Mouse (Mus musculus) lung, embryonic 14.5 days (tissue): Measurements from ENCODE around the gene D430019H16Rik. TPM values are rescaled to one million over a fixed set of nuclear protein-coding genes. Genes with fewer than 3 reads are reported as not detected.

Experiments used
- ATAC-seq: fragments of 200-750 bp; cut with Nextera tagmentation; 2 replicates; pipeline ENCODE4 v1.8.0; 2017; ENCODE audit warnings: mild to moderate bottlenecking, moderate TSS enrichment, moderate library complexity; ENCODE audit not compliant: insufficient read depth
- DNase-seq: peaks from one replicate; pipeline ENCODE4 v3.0.0-alpha.2; 2015
- H3K27ac ChIP-seq: fragments of 300-500 bp; sonication (generic); 2 replicates; pipeline ENCODE4 v1.5.1; 2014; ENCODE audit warnings: low read depth, mild to moderate bottlenecking, moderate library complexity
- H3K27me3 ChIP-seq: fragments of 300-500 bp; sonication (generic); 2 replicates; pipeline ENCODE4 v1.6.1; 2014; ENCODE audit warnings: low read length, control low read depth; ENCODE audit not compliant: insufficient read depth
- H3K36me3 ChIP-seq: fragments of 300-500 bp; sonication (generic); 2 replicates; pipeline ENCODE4 v1.6.1; 2014; ENCODE audit warnings: control low read depth; ENCODE audit not compliant: insufficient read depth
- H3K4me1 ChIP-seq: fragments of 300-500 bp; sonication (generic); 2 replicates; pipeline ENCODE4 v1.6.1; 2014; ENCODE audit warnings: antibody characterized with exemption, control low read depth; ENCODE audit not compliant: insufficient read depth
- H3K4me2 ChIP-seq: fragments of 300-500 bp; sonication (generic); 2 replicates; pipeline ENCODE4 v1.6.1; 2014; ENCODE audit warnings: mild to moderate bottlenecking
- H3K4me3 ChIP-seq: fragments of 300-500 bp; sonication (generic); 2 replicates; pipeline ENCODE4 v1.5.1; 2014; ENCODE audit warnings: low read depth, low read length
- H3K9ac ChIP-seq: fragments of 300-500 bp; sonication (generic); 2 replicates; pipeline ENCODE4 v1.6.1; 2014
- H3K9me3 ChIP-seq: fragments of 300-500 bp; sonication (generic); 2 replicates; pipeline ENCODE4 v1.6.1; 2016; ENCODE audit warnings: low read depth, low read length, control low read depth
- CTCF ChIP-seq: IDR thresholded peaks from 2 replicates; pipeline ENCODE4 v1.5.1; 2016; ENCODE audit warnings: antibody characterized with exemption, low read depth
- WGBS: fragments of 180-500 bp; shearing (Covaris S2); extraction: QIAGEN DNeasy Blood & Tissue Kit; methylation state at CpG from one replicate; pipeline ENCODE4 v1.1.7; 2014; 5-methylcytosine and 5-hydroxymethylcytosine counted together
- polyA plus RNA-seq: library from polyadenylated mRNA; unstranded; fragments of >200 nt; fragmentation: Nextera tagmentation; extraction: Ambion mirVana; gene quantifications from 2 replicates; pipeline ENCODE4 v1.2.1, GENCODE M21; 2014

D430019H16Rik gene
- polyA plus RNA-seq, 1 experiment from 2014 or later = 3.0 TPM

DNA sequence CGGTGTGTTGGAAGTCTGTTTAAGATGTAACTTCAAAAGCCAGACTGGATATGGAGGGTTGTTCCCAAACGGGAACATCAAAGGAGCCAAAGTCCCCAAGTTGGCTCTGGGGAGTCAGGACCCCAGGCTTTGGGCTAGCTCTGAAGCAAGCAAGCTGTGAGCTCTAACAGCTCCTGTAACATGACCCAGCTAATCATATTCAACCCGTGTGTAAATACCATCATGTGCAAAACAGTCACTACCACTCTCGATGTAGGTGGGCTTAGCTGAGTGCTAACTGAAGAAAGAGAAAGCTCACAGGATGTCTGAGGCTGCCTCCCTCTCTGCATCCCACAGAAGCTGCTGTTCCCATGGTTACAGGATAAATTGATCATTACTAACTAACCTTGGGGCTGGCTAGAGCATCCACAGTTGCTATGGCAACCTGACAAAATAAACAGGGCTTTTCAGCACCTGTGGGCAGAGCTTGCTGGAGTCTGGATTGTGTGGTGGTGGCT, 1.5 kb downstream of the D430019H16Rik start:
- 2% methylated on average over 4 of the region's 4 CpGs for WGBS
- peak overlapping the region; percentile 70 for H3K9ac ChIP-seq
- DNase-seq (peak; percentile 34), ATAC-seq (0 out of 2 replicates have a peak, but pooled peaks have one; percentile 1)
- peak overlapping the region; percentile 79 for H3K4me2 ChIP-seq
- H3K27ac ChIP-seq = no peak overlapping the region
- no peaks in the 10 kb centered on the region for H3K9me3 ChIP-seq
- H3K27me3 ChIP-seq = no peaks in the 10 kb centered on the region
- no peaks in the 10 kb centered on the region for H3K36me3 ChIP-seq
- H3K4me1 ChIP-seq = peaks cover 8% of the 10 kb centered on the region; the same call in 1 of the 2 replicates
- peak overlapping the region; percentile 63 for H3K4me3 ChIP-seq
- TF ChIP-seq CTCF = no peak

DNA sequence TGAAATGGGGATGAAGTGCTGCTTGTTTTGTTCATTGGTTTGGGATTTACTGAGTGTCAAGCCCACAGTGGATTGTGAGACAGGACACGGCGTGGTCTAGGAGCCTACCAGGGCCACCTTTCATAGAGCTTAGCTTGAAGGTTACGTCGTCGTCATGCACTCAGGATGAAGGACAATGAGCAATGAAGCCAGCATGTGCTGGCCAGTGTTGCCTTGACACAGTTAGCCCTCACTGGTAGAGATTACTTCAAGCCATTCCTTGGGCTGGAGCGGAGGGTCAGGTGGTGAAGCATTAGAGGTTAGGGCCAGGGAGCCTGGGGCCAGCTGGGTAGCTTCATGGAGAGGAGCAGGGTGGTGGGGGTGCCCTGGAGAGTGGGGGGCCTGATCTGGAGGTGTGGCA, 5.1 kb downstream of the D430019H16Rik start:
- TF ChIP-seq CTCF = no peak
- no peak overlapping the region for H3K4me3 ChIP-seq
- no peak overlapping the region for H3K27ac ChIP-seq
- H3K9me3 ChIP-seq = no peaks in the 10 kb centered on the region
- H3K4me1 ChIP-seq = 0 out of 2 replicates have a peak, but pooled peaks cover 4% of the 10 kb centered on the region
- H3K27me3 ChIP-seq = no peaks in the 10 kb centered on the region
- ATAC-seq = no peak
- WGBS = 95% methylated on average over 6 of the region's 6 CpGs
- no peak for DNase-seq
- no peak overlapping the region for H3K4me2 ChIP-seq
- no peak overlapping the region for H3K9ac ChIP-seq
- no peaks in the 10 kb centered on the region for H3K36me3 ChIP-seq

GRCm38 (mm10) chr12:105461066-105461465, 7.4 kb downstream of the D430019H16Rik start:
- WGBS = 67% methylated on average over 6 of the region's 6 CpGs
- no peak for TF ChIP-seq CTCF
- no peaks in the 10 kb centered on the region for H3K27me3 ChIP-seq
- no peak overlapping the region for H3K4me2 ChIP-seq
- no peaks in the 10 kb centered on the region for H3K9me3 ChIP-seq
- H3K4me3 ChIP-seq = no peak overlapping the region
- no peaks in the 10 kb centered on the region for H3K36me3 ChIP-seq
- no peak overlapping the region for H3K9ac ChIP-seq
- DNase-seq (no peak), ATAC-seq (no peak)
- no peak overlapping the region for H3K27ac ChIP-seq
- no peaks in the 10 kb centered on the region for H3K4me1 ChIP-seq

- Histone ChIP-seq H3K36me3 (no peaks in the 10 kb centered on the region), H3K9ac (no peak overlapping the region), H3K27me3 (no peaks in the 10 kb centered on the region), H3K4me3 (no peak overlapping the region), H3K4me1 (peaks cover 16% of the 10 kb centered on the region), H3K9me3 (no peaks in the 10 kb centered on the region), H3K27ac (no peak overlapping the region), H3K4me2 (no peak overlapping the region)
- no peak for TF ChIP-seq CTCF
- WGBS = 54% methylated on average over 8 of the region's 8 CpGs
- DNase-seq (no peak), ATAC-seq (0 out of 2 replicates have a peak, but pooled peaks have one; percentile 9)
These were observed 15.4 kb downstream of the D430019H16Rik start for GRCm38 (mm10) chr12:105469026-105469425.

- TF ChIP-seq CTCF = no peak
- Histone ChIP-seq H3K4me2 (no peak overlapping the region), H3K27ac (no peak overlapping the region), H3K36me3 (no peaks in the 10 kb centered on the region), H3K9ac (no peak overlapping the region), H3K4me3 (no peak overlapping the region), H3K4me1 (no peaks in the 10 kb centered on the region), H3K27me3 (no peaks in the 10 kb centered on the region), H3K9me3 (no peaks in the 10 kb centered on the region)
- WGBS = 64% methylated on average over 12 of the region's 12 CpGs
- DNase-seq = no peak
- ATAC-seq = 0 out of 2 replicates have a peak, but pooled peaks have one; percentile 11
These were observed 21.7 kb downstream of the D430019H16Rik start for GRCm38 (mm10) chr12:105475230-105475911.

DNA sequence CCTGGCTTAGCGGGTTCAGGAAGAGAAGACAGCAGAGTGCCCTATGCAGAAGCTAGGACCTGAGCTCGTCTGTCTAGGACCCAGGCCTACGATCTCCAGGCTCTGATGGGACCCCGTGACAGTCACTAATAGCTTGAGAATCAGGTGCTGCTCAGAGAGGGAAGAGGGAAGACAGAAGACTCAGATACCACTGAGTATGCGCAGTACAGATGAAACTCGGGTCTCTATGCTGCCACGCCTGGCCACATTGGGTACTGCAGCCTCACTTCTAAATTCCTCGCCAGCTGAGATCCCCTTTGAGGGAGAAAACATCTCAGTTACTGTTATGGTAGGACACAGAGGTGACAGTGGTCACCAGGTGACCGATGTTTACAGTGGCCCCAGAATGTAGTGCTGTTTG, 22.8 kb downstream of the D430019H16Rik start:
- Histone ChIP-seq H3K9me3 (no peaks in the 10 kb centered on the region), H3K4me3 (no peak overlapping the region), H3K4me1 (no peaks in the 10 kb centered on the region), H3K9ac (no peak overlapping the region), H3K27me3 (no peaks in the 10 kb centered on the region), H3K27ac (no peak overlapping the region), H3K4me2 (no peak overlapping the region), H3K36me3 (no peaks in the 10 kb centered on the region)
- peak; percentile 82 for DNase-seq
- ATAC-seq = peak; percentile 40; the same call in 1 of the 2 replicates
- TF ChIP-seq CTCF = peak; percentile 87
- 43% methylated on average over 9 of the region's 9 CpGs for WGBS

- Histone ChIP-seq H3K36me3 (no peaks in the 10 kb centered on the region), H3K4me3 (no peak overlapping the region), H3K9me3 (no peaks in the 10 kb centered on the region), H3K9ac (no peak overlapping the region), H3K4me1 (no peaks in the 10 kb centered on the region), H3K27ac (no peak overlapping the region), H3K27me3 (no peaks in the 10 kb centered on the region), H3K4me2 (no peak overlapping the region)
- 61% methylated on average over 9 of the region's 9 CpGs for WGBS
- ATAC-seq (no peak), DNase-seq (no peak)
- no peak for TF ChIP-seq CTCF
These were observed 23.3 kb downstream of the D430019H16Rik start for GRCm38 (mm10) chr12:105476993-105477392.
